Mouse (Mus musculus) E14TG2a.4 (cell line): ENCODE results near the gene Mrpl1.

Experiments
- CTCF ChIP-seq: conservative IDR thresholded peaks from 2 replicates; pipeline ENCODE4 v1.5.1; 2014; ENCODE audit warnings: low read length
- POU5F1 ChIP-seq: IDR thresholded peaks from 2 replicates; pipeline ENCODE4 v1.6.1; 2014; ENCODE audit warnings: low read length, borderline replicate concordance

- TF ChIP-seq CTCF: no peak
- no peak for TF ChIP-seq POU5F1
Observed at GRCm38 (mm10) chr5:96240856-96241255, 31.6 kb downstream of the Mrpl1 start.
